In genomic region chr1:133917456-133918087, GRCm38 (mm10) we compare ENCODE assay signal across 7 mouse cellular contexts. TPM values are rescaled to one million over a fixed set of nuclear protein-coding genes. Genes with fewer than 3 reads are reported as not detected.
A peak's percentile ranks its signal among the peaks of the same experiment; 100 is the strongest.
DNase-seq lines count a peak whose midpoint lies in the region; ATAC-seq lines count a peak whose summit lies in the region.

No protein-coding gene starts in this region.

- H3K27ac ChIP-seq in brown adipose tissue, adult 24 weeks (replicated peaks; ENCODE audit: low read depth, low read length) = peak overlapping the region; percentile 92
- 0 out of 2 replicates have a peak overlapping the region, but pooled peaks have one; percentile 17 for H3K27ac ChIP-seq in limb, embryonic 12.5 days

- no peaks in the 10 kb centered on the region for H3K36me3 ChIP-seq in limb, embryonic 12.5 days

- 27% methylated on average over 11 of the region's 11 CpGs for WGBS in limb, embryonic 12.5 days

- H3K4me3 ChIP-seq in brown adipose tissue, adult 24 weeks (ENCODE audit: insufficient read depth, low read depth, low read length) = peak overlapping the region; percentile 44
- H3K4me3 ChIP-seq in limb, embryonic 12.5 days (replicated peaks) = no peak overlapping the region

- H3K9ac ChIP-seq in limb, embryonic 12.5 days (replicated peaks) = no peak overlapping the region

- no peaks in the 10 kb centered on the region; the same call in 1 of the 2 replicates for H3K27me3 ChIP-seq in limb, embryonic 12.5 days

- DNase-seq in adrenal gland, adult (ENCODE audit: inconsistent age in 2 of 2, low spot score in 1 of 2) = peak; percentile 72 to 85
- DNase-seq in heart, postnatal 14 days = peak; percentile 62 to 65
- DNase-seq in ovary, postnatal 36 days (ENCODE audit: low spot score) = peak; percentile 60
- no peak for DNase-seq in cerebellum, adult 11 months

- H3K9me3 ChIP-seq in limb, embryonic 12.5 days = no peaks in the 10 kb centered on the region

- intact Hi-C loops in heart, postnatal 14 days (cut with DNase I) = no loop called here

- peak overlapping the region; percentile 13 for H3K4me2 ChIP-seq in limb, embryonic 12.5 days

- no peak for ATAC-seq in limb, embryonic 12.5 days (ENCODE audit: insufficient number of reproducible peaks, insufficient read depth, low FRiP score, low TSS enrichment, low read depth)
- ATAC-seq in megakaryocyte-erythroid progenitor cell, adult 5-6 weeks (replicated peaks; ENCODE audit: low FRiP score, low TSS enrichment, poor library complexity, severe bottlenecking) = no peak

- peaks cover 47% of the 10 kb centered on the region for H3K4me1 ChIP-seq in brown adipose tissue, adult 24 weeks (ENCODE audit: control insufficient read depth, insufficient read depth, insufficient read length, low read length)
- peaks cover 42% of the 10 kb centered on the region for H3K4me1 ChIP-seq in limb, embryonic 12.5 days (replicated peaks)

RNA-seq across cellular contexts. Expression of gene Prelp, which starts 3.6 kb away (rescaled TPM):
- polyA plus RNA-seq in brown adipose tissue, adult 24 weeks (2012; ENCODE audit: insufficient read depth, insufficient read length, missing spikeins) = 237 and 366 TPM in 2 replicates
- 10 to 100 TPM; 25.0 to 29.5 TPM for total RNA-seq in heart, postnatal 14 days (2021)
- 2.0 and 3.2 TPM in 2 replicates for polyA plus RNA-seq in limb, embryonic 12.5 days (2016; fragmentation: Nextera tagmentation; extraction: Ambion mirVana)
- 0.20 TPM in 1 of 2 replicates, not detected in the other for total RNA-seq in megakaryocyte-erythroid progenitor cell, adult 5-6 weeks (2014; fragmentation: Nextera tagmentation)
- total RNA-seq in megakaryocyte-erythroid progenitor cell, adult 5-6 weeks (2017) = not detected in 2 replicates

RNA-seq across cellular contexts. Expression of gene Optc, which starts 9.8 kb away (rescaled TPM):
- not detected in 2 replicates for polyA plus RNA-seq in brown adipose tissue, adult 24 weeks (2012; ENCODE audit: insufficient read depth, insufficient read length, missing spikeins)
- total RNA-seq in heart, postnatal 14 days (2021) = under 1 TPM; 0.17 to 0.55 TPM
- polyA plus RNA-seq in limb, embryonic 12.5 days (2016; fragmentation: Nextera tagmentation; extraction: Ambion mirVana) = 0.27 and 0.41 TPM in 2 replicates
- total RNA-seq in megakaryocyte-erythroid progenitor cell, adult 5-6 weeks (2014; fragmentation: Nextera tagmentation) = not detected in 2 replicates
- 2.0 TPM in 1 of 2 replicates, not detected in the other for total RNA-seq in megakaryocyte-erythroid progenitor cell, adult 5-6 weeks (2017)

Comparison
In these comparisons a context has a peak if more than half of its experiments do, and no peak if none do; other contexts are left out.
1. RNA of gene Prelp, which starts 3.6 kb away (total RNA-seq): 25.0 to 29.5 TPM in heart, postnatal 14 days; 0.20 TPM in megakaryocyte-erythroid progenitor cell, adult 5-6 weeks; every median in the first group is over 10 times any median in the second.